Mouse (Mus musculus) cerebellum, adult 2 months (tissue): ENCODE data around the gene 1700030K09Rik. TPM values are rescaled to one million over a fixed set of nuclear protein-coding genes. Genes with fewer than 3 reads are reported as not detected.
A peak's percentile ranks its signal among the peaks of the same experiment; 100 is the strongest.

Source experiments
- DNase-seq, 2 experiments: peaks; one replicate each; pipeline ENCODE4 v3.0.0; 2021
- H3K27ac ChIP-seq: fragments of 200-500 bp; 2 replicates; pipeline ENCODE4 v1.5.1; 2012; ENCODE audit warnings: low read length, control low read depth, inconsistent platforms; ENCODE audit not compliant: insufficient read depth
- H3K27me3 ChIP-seq: fragments of 200-500 bp; 2 replicates; pipeline ENCODE4 v1.6.1; 2012; ENCODE audit warnings: inconsistent platforms, mild to moderate bottlenecking, low read length, moderate library complexity; ENCODE audit not compliant: control insufficient read depth, insufficient read depth
- H3K4me1 ChIP-seq: fragments of 200-500 bp; 2 replicates; pipeline ENCODE4 v1.6.1; 2011; ENCODE audit warnings: low read length; ENCODE audit not compliant: control insufficient read depth, insufficient read depth
- H3K4me3 ChIP-seq: fragments of 200-500 bp; replicated peaks from 2 replicates; pipeline ENCODE3; 2011; ENCODE audit warnings: mild to moderate bottlenecking, low read depth, low read length, control low read depth; ENCODE audit not compliant: insufficient read depth
- CTCF ChIP-seq: fragments of 200-500 bp; IDR thresholded peaks from 2 replicates; pipeline ENCODE4 v1.5.1; 2011; ENCODE audit warnings: low read depth, mild to moderate bottlenecking, control low read depth, low read length, moderate library complexity, borderline replicate concordance; ENCODE audit not compliant: insufficient read depth
- POLR2A ChIP-seq: fragments of 200-500 bp; IDR thresholded peaks from 2 replicates; pipeline ENCODE4 v1.6.1; 2011; ENCODE audit warnings: low read length, control low read depth, borderline replicate concordance; ENCODE audit not compliant: insufficient read depth
- WGBS: fragments of 180-500 bp; shearing (Covaris S2); methylation state at CpG from one replicate; pipeline ENCODE4 v1.1.7; 2018; 5-methylcytosine and 5-hydroxymethylcytosine counted together
- polyA plus RNA-seq: library from polyadenylated mRNA; depleted of rRNA; stranded (reverse); fragments of >200 nt; gene quantifications from 2 replicates; pipeline ENCODE4 v1.2.3, GENCODE M21; 2012; rRNA removed

Gene 1700030K09Rik
- polyA plus RNA-seq: 8.5 and 10.4 TPM in 2 replicates

- peak within 1 kb of the TSS; percentile 39; the same call in 1 of the 2 replicates for H3K27ac ChIP-seq
- WGBS: 5% methylated on average over 34 of the region's 34 CpGs
- peak; percentile 45; the same call in 1 of the 2 replicates for TF ChIP-seq POLR2A
- TF ChIP-seq CTCF: no peak
These were observed at the start of gene 1700030K09Rik, which contains the start of gene Calr3 for GRCm38 (mm10) chr8:72443338-72443993. Gene 1700030K09Rik, plus strand, starts transcription at chr8:72443880. Gene Calr3, minus strand, starts transcription at chr8:72443870.

GRCm38 (mm10) chr8:72401381-72401780 lies 42.3 kb upstream of the 1700030K09Rik start:
- WGBS: 96% methylated on average over 1 of the region's 1 CpGs
- Histone ChIP-seq H3K4me3 (no peak overlapping the region), H3K27me3 (no peaks in the 10 kb centered on the region; the same call in 1 of the 2 replicates), H3K27ac (no peak overlapping the region), H3K4me1 (no peaks in the 10 kb centered on the region; the same call in 1 of the 2 replicates)
- TF ChIP-seq POLR2A: no peak
- TF ChIP-seq CTCF: no peak
- DNase-seq: no peak

More at GRCm38 (mm10) chr8:72443338-72443993, at the start of gene 1700030K09Rik, which contains the start of gene Calr3:
- peak; percentile 98 to 99 for DNase-seq
- peak within 1 kb of the TSS; percentile 73 for H3K4me3 ChIP-seq
- no peaks in the 10 kb centered on the region for H3K4me1 ChIP-seq
- H3K27me3 ChIP-seq: no peaks in the 10 kb centered on the region

- no peak for DNase-seq
These were observed 40.7 kb upstream of the 1700030K09Rik start for GRCm38 (mm10) chr8:72402981-72403380.

GRCm38 (mm10) chr8:72407878-72408277 lies 35.8 kb upstream of the 1700030K09Rik start:
- Histone ChIP-seq H3K4me3 (no peak overlapping the region), H3K4me1 (peaks cover 13% of the 10 kb centered on the region; the same call in 1 of the 2 replicates), H3K27me3 (no peaks in the 10 kb centered on the region; the same call in 1 of the 2 replicates), H3K27ac (no peak overlapping the region)
- DNase-seq: no peak
- WGBS: 80% methylated on average over 1 of the region's 1 CpGs
- TF ChIP-seq POLR2A (no peak), CTCF (no peak)

More at GRCm38 (mm10) chr8:72402981-72403380, 40.7 kb upstream of the 1700030K09Rik start:
- Histone ChIP-seq H3K4me1 (no peaks in the 10 kb centered on the region; the same call in 1 of the 2 replicates), H3K4me3 (no peak overlapping the region), H3K27me3 (no peaks in the 10 kb centered on the region; the same call in 1 of the 2 replicates), H3K27ac (no peak overlapping the region)
- 72% methylated on average over 3 of the region's 3 CpGs for WGBS
- TF ChIP-seq POLR2A (no peak), CTCF (no peak)

- peaks cover 15% of the 10 kb centered on the region; the same call in 1 of the 2 replicates for H3K4me1 ChIP-seq
- no peak for DNase-seq
- H3K27ac ChIP-seq: no peak overlapping the region
- H3K27me3 ChIP-seq: no peaks in the 10 kb centered on the region; the same call in 1 of the 2 replicates
- WGBS: 43% methylated on average over 3 of the region's 3 CpGs
- H3K4me3 ChIP-seq: no peak overlapping the region
- TF ChIP-seq CTCF (no peak), POLR2A (no peak)
These were observed 34.2 kb upstream of the 1700030K09Rik start for GRCm38 (mm10) chr8:72409443-72409842.

GRCm38 (mm10) chr8:72413839-72414238 lies 29.8 kb upstream of the 1700030K09Rik start:
- WGBS: 91% methylated on average over 7 of the region's 7 CpGs
- no peak for DNase-seq
- Histone ChIP-seq H3K4me1 (peaks cover 48% of the 10 kb centered on the region), H3K4me3 (no peak overlapping the region), H3K27ac (no peak overlapping the region), H3K27me3 (no peaks in the 10 kb centered on the region)
- TF ChIP-seq CTCF (no peak), POLR2A (no peak)

- peaks cover 58% of the 10 kb centered on the region for H3K4me1 ChIP-seq
- no peaks in the 10 kb centered on the region for H3K27me3 ChIP-seq
- H3K27ac ChIP-seq: no peak overlapping the region
- no peak overlapping the region for H3K4me3 ChIP-seq
- no peak for TF ChIP-seq CTCF
- no peak for TF ChIP-seq POLR2A
- DNase-seq: peak in 1 of 2 experiments; percentile 22
- 48% methylated on average over 2 of the region's 2 CpGs for WGBS
These were observed 28.4 kb upstream of the 1700030K09Rik start for GRCm38 (mm10) chr8:72415252-72415651.

- no peak for TF ChIP-seq CTCF
- no peak for TF ChIP-seq POLR2A
- no peak for DNase-seq
- Histone ChIP-seq H3K27me3 (no peaks in the 10 kb centered on the region), H3K4me1 (peaks cover 43% of the 10 kb centered on the region), H3K27ac (no peak overlapping the region), H3K4me3 (no peak overlapping the region)
- 94% methylated on average over 4 of the region's 4 CpGs for WGBS
These were observed 25.6 kb upstream of the 1700030K09Rik start for GRCm38 (mm10) chr8:72418073-72418472.
